Mouse (Mus musculus): Measurements from ENCODE around the gene Pbld1.
"Not testable (repeated sequence)": the region's sequence is repeated elsewhere in the genome, so short reads cannot be mapped to it uniquely, and the experiment has no call there.

Pbld1 gene

GRCm38 (mm10) chr10:63039867-63040628 is 19.9 kb upstream of the Pbld1 start:
- no peak for DNase-seq (ENCODE audit: low read depth, low spot score)

- DNase-seq (ENCODE audit: low read depth, low spot score), result no peak
Measured at GRCm38 (mm10) chr10:63043154-63043553, 16.8 kb upstream of the Pbld1 start.

DNA sequence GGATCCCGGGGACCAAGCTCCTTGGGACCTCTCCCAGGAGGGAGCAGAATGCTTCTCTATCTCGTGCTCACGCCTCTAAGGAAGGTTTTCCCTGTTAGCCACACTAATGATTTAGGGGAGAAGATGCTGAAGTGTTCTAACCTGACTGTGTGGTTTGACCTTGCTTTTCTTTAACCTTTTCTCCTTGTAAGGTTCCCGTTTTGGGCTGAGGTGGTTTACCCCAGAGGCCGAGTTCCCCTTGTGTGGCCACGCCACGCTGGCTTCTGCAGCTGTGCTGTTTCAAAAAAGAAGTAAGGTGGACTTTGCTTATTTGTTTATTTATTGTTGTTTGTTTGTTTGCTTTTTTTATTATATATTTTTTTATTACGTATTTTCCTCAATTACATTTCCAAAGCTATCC is 12.2 kb upstream of the Pbld1 start:
- no peak for DNase-seq (ENCODE audit: low read depth, low spot score)

GRCm38 (mm10) chr10:63049106-63049505 is 10.9 kb upstream of the Pbld1 start:
- no peak for DNase-seq (ENCODE audit: low read depth, low spot score)

DNA sequence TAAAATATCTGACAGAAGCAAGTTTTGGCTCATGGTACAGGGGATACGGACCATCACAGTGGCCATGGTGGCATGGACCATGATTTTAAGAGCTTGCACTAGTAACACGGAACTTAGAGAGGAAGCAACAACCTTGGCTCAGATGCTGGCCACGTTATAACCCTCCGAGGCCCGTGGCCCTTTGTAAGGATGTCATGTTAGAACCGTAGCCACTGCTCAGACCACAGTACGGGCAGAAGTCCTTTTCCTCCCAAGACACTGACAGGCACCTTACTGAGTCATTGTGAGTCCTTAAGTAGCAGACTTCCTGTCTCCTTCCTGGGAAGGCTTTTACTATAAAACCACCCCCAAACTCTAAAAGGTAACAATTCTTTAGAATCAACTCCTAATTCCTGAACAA is 8.7 kb upstream of the Pbld1 start:
- DNase-seq (ENCODE audit: low read depth, low spot score), result no peak

- no peak for DNase-seq (ENCODE audit: low read depth, low spot score)
Measured at GRCm38 (mm10) chr10:63052011-63052410, 8.0 kb upstream of the Pbld1 start.

DNA sequence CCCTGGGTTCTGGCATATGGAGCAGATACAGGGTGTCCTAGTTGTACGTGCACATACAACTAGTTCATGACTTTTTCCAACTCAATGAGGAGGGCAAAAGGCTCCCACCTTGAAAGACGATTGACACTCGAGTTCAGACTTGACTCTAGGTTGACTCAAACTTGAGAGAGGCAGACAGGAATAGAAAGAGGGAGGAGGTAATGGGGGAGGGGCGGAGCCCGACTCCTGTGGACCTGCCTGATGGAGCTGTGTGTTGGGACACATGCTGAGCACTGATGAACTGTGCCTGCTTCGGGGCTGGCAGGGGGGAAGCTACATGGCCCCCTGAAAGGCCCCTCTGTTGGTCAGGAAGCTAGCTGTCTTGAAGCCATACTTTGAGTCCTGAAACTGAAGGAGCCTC is 7.0 kb upstream of the Pbld1 start:
- DNase-seq (ENCODE audit: low read depth, low spot score), result no peak

- not testable (repeated sequence) for DNase-seq (ENCODE audit: low read depth, low spot score)
Measured at GRCm38 (mm10) chr10:63054071-63054470, 5.9 kb upstream of the Pbld1 start.

DNA sequence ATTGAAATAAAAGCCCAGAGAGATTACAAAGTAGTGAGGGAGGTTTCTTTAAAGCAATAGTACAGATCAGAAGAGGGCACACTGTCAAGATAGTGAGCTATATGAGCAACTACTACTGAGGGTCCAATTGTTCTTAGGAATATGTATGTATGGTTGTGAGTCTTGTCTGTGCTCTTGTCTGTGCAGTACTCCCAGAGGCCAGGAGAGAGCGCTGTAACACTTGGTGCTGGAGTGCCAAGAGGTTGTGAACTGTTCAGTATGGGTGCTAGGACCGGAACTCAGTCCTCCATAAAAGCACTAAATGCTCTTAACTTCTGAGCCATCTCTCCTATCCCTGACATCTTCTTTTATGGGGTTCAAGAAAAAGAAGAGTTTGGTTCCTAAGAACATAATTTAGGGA is 5.4 kb upstream of the Pbld1 start:
- DNase-seq (ENCODE audit: low read depth, low spot score), result no peak

GRCm38 (mm10) chr10:63056966-63057750 is 2.8 kb upstream of the Pbld1 start:
- DNase-seq (ENCODE audit: low read depth, low spot score), result peak; percentile 52

DNA sequence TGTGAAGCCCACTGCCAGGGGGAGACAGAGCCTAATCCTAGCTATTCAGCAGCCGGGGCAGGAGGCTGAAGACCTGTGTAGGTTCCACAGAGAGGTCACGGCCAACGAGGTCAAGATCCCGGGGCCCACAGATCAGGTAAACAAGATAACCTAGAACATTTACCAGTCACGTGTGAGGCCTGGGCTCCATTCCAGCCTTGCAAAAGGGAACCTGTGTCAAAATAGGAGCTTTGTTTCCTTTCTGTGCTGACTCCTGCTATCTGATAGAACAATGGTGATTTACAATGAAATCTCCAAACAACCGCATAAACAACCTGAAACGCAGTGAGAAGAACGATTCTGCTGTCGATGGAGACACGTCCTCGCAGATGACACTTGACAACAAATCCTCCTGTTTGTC is 444 bp downstream of the Pbld1 start:
- DNase-seq (ENCODE audit: low read depth, low spot score), result no peak

DNA sequence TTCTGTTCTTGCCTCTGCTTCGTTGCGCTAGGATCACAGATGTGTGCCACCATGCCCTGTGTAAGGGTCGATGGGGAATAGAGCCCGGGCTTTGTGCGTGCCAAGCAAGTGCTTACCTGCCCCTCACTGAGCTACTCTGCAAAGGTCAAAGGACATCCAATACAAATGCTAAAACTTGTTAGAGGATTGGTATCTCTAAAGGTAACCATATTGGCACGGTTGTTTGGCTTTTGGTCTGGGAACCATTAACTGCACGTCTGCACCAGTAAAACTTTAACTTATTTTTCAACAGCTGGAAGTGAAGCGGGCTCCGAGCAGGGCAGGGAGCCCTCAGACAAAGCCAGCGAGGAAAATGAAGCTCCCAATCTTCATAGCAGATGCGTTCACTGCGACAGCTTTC is 1.3 kb downstream of the Pbld1 start:
- no peak for DNase-seq (ENCODE audit: low read depth, low spot score)

DNA sequence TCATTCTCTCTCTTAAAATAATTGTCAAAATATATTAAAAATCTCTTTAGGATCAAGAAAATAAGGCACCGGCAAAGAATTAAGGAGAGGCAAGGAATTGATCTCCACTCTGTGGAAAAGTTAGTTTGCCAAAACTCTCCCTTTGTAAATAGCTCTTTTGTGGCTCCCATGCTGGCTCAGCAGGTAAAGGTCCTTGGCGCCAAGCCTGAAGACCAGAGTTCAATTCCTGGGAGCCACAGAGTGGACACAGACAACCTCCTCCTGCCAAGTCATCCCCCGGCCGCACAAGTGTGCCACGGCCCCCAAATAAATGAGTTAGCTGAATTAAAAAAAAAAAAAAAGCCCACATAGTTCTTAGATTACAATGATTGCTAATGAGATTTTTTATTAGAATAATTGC is 2.7 kb downstream of the Pbld1 start:
- no peak for DNase-seq (ENCODE audit: low read depth, low spot score)

- DNase-seq (ENCODE audit: low read depth, low spot score), result no peak
Measured at GRCm38 (mm10) chr10:63063365-63063764, 3.4 kb downstream of the Pbld1 start.

DNA sequence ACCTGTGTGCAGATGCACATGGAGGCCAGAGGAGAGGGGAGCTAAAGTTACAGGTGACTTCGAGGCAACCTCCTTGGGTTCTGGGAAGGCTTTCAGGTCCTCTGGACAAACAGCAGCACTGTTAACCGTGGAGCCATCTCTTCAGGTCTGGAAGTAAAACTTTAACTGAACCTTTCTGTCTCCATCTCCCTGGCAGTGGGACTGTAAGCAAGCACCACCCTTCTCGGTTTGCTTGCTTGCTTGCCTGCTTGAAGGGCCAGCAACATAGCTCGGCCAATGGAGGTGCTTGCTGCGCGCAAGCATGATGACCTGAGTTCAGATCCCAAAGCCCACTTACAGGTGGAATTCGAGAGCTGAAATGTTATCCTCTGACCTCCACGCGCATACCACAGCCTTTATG is 4.6 kb downstream of the Pbld1 start:
- DNase-seq (ENCODE audit: low read depth, low spot score), result no peak

DNA sequence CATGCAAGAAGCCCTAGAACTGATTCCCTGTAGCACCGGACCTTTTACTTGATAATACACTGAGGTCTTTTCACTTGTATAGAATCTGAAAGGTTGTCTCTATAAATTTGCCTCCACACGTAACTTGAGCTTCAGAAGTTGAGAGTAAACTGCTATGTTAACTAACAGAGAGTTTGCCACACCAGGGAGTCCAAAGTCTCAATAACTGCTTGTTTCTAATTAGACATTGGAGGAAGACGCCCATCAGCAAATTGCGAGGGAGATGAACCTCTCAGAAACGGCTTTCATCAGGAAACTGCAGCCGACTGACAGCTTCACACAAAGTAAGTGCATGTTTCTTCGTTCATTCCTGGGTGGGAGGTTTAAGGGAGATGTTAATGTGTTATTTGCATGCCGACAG is 5.6 kb downstream of the Pbld1 start:
- DNase-seq (ENCODE audit: low read depth, low spot score), result no peak

DNA sequence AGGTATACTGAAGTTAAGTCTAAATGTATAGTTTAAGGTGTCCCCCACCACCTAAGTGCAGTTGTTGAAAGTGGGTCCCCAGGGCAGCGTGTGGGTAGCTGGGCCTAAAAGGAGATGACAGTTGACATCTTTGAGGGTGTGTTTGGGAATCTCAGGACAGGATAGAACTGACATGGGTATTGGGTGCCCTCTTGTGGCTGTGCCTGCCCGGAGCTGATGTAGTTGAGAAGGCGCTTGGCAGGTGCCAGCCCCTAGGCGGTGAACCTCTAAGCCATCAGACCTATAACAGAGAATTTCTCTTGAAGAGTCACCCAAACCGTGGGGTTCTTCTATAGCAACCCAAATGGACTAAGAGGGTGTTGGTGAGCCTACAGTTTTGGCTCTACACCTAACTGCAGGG is 6.0 kb downstream of the Pbld1 start:
- no peak for DNase-seq (ENCODE audit: low read depth, low spot score)

DNA sequence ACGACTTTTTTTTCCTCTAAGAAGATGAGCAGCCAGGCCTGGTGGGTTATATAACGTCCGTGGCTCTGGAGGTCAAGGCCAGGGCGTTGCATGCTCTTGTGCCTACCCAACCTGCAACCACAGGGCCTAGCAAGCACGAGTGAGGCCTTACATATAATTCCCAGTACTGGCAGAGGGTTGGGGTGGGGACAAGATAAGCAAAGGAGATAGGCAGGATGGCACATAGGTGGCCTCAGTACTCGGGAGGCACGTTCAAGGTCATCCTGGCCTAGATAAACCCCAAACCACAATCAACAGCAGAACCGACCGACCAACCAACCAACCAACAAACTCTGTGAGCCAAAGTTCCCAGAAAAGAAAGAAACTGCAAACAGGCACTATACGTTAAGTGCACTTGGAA is 26.3 kb downstream of the Pbld1 start:
- DNase-seq (ENCODE audit: low read depth, low spot score), result no peak

- no peak for DNase-seq (ENCODE audit: low read depth, low spot score)
Measured at GRCm38 (mm10) chr10:63089103-63089757, 29.3 kb downstream of the Pbld1 start.

DNA sequence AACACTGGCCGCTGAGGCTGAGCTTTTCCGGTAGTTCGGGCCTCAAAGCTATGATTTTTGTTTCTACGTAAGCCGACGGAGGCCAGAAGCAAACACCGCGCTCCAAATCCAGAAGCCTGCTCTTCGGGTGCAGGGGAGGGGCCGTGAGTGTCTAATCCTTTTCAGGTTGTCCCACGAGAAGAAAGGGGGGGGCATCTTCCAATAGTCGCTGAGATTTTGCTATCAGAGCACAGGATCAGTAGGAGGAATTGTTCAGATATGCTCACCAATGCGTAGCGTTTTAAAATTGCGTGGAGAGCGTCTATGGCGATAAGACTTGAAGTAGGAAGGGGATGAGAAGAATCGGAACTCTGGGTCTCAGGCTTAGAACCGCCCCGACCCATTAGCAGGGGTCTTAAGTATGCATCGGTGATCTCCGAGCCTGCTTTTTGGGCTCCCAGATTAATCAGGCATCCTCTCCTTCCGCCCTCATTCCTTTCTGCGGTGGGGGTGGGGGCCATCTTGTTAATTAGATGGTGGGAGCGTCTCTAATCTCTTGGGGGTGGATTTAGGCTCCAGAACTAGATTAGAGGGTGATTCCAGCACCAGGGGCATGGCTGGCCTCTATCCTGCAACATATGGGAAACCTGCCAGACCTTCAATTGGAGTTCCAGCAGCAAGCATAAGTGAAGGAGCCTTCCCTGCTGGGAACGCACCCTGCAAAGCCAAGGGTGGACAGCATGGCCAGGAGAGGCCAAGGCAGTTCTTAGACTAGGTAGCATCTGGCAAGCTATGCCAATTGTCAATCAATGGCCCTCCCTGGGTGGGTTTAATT is 30.0 kb downstream of the Pbld1 start:
- no peak for DNase-seq (ENCODE audit: low read depth, low spot score)

- DNase-seq (ENCODE audit: low read depth, low spot score), result no peak
Measured at GRCm38 (mm10) chr10:63091915-63092314, 32.0 kb downstream of the Pbld1 start.
